In the genomic region with DNA sequence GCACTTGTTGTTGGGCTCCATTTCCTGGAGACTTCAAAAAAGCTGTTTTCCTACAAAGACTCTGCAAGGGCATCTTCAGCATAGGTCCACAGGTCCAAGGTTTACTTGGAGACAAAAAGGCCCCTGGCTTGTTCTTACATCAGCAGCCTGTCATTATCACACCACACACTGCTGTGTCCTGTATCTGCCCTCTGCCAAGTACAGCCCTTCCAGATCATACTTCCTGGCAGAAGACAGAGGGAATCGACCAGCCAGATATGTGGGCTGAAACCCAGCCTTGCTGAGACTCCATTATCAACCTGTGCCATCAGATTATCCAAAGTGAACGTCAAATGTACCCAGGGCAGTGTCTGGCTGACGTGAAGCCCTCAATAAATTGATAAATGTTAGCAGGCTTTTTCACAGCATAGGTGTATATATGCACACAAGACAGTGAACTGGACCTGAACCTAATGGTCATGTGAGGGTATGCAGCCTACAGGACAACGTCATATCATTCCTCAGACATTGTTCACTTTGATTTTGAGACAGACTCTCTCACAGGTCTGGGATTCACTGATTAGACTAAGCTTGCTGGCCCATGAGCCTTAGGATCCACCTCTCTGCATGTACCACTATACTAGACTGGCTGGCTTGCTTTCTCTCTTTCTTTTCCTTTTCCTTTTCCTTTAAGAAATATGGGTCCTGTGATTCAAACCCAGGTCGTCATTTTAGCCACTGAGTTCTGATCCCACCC, we compare ENCODE assay signal across 28 mouse cellular contexts. TPM values are rescaled to one million over a fixed set of nuclear protein-coding genes. Genes with fewer than 3 reads are reported as not detected.
DNase-seq lines count a peak whose midpoint lies in the region; ATAC-seq and TF ChIP-seq lines count a peak whose summit lies in the region.
"Had no signal": no experiment of that assay in that cellular context is flagged by ENCODE, and none has a peak within 500 bp of the region (broad histone marks: within the 10 kb centered on the region; RNA-seq: fewer than 3 reads in every experiment).

No protein-coding gene starts in this region.

- no peaks in the 10 kb centered on the region for H3K27me3 ChIP-seq in liver, embryonic 12.5 days (replicated peaks)
- H3K27me3 ChIP-seq in liver, postnatal 0 days (ENCODE audit: insufficient read depth, low read length): no peaks in the 10 kb centered on the region
- H3K27me3 ChIP-seq: embryonic facial prominence, embryonic 13.5 days; hindbrain, embryonic 12.5 days; intestine, embryonic 15.5 days; megakaryocyte, embryonic 14.5 days; midbrain, embryonic 13.5 days; neural tube, embryonic 13.5 days had no signal

- no peak overlapping the region for H3K4me3 ChIP-seq in liver, embryonic 12.5 days
- no peak overlapping the region for H3K4me3 ChIP-seq in liver, postnatal 0 days (ENCODE audit: low read depth, low read length)
- H3K4me3 ChIP-seq: embryonic facial prominence, embryonic 13.5 days; gastrocnemius, adult 2 months; heart, embryonic 10.5 days; hindbrain, embryonic 12.5 days; intestine, embryonic 15.5 days; layer of hippocampus, adult 2 months; megakaryocyte, embryonic 14.5 days; midbrain, embryonic 13.5 days; neural tube, embryonic 13.5 days had no signal

- H3K4me1 ChIP-seq in liver, embryonic 12.5 days: peaks cover 16% of the 10 kb centered on the region
- H3K4me1 ChIP-seq in liver, postnatal 0 days (ENCODE audit: insufficient read depth): no peaks in the 10 kb centered on the region
- H3K4me1 ChIP-seq: embryonic facial prominence, embryonic 13.5 days; hindbrain, embryonic 12.5 days; intestine, embryonic 15.5 days; midbrain, embryonic 13.5 days; neural tube, embryonic 13.5 days had no signal

- ATAC-seq in common myeloid progenitor, adult 5-6 weeks (replicated peaks; ENCODE audit: low read depth, poor library complexity, severe bottlenecking): peak; percentile 60; the same call in 1 of the 2 replicates
- peak; percentile 85 for ATAC-seq in liver, embryonic 12.5 days
- peak; percentile 72 for ATAC-seq in liver, postnatal 0 days
- no peak for ATAC-seq in granulocyte monocyte progenitor cell, adult 5-6 weeks (replicated peaks; ENCODE audit: poor library complexity, severe bottlenecking)
- ATAC-seq: activated CD4-positive, CD25-positive, alpha-beta regulatory T cell, adult 4 months; forebrain, embryonic 16.5 days; hindbrain, postnatal 0 days; intestine, embryonic 15.5 days; midbrain, embryonic 13.5 days had no signal

- no peak for TF ChIP-seq CTCF in liver, postnatal 0 days (IDR thresholded peaks at IDR 0.05; ENCODE audit: low read depth)

- DNase-seq in 416B (ENCODE audit: low read depth): peak; percentile 20
- no peak for DNase-seq in liver, postnatal 0 days
- DNase-seq in gastrocnemius, postnatal 4 days (ENCODE audit: low spot score in 2 of 2): no peak
- no peak for DNase-seq in cerebellum, postnatal 36 days
- DNase-seq: adrenal gland, adult 8-10 months; B cell, adult 2 months; cerebellum, adult 9-10 months; gastrocnemius, adult 2 months; heart, postnatal 36 days; kidney, adult 9 months; kidney, postnatal 25 days; left cerebral cortex, postnatal 4 days; lung, postnatal 36 days; right cerebral cortex, postnatal 4 days had no signal

- peak overlapping the region; percentile 39; the same call in 1 of the 2 replicates for H3K27ac ChIP-seq in liver, embryonic 12.5 days
- H3K27ac ChIP-seq in liver, postnatal 0 days (ENCODE audit: low read depth): no peak overlapping the region
- H3K27ac ChIP-seq: embryonic facial prominence, embryonic 13.5 days; gastrocnemius, adult 2 months; heart, embryonic 10.5 days; hindbrain, embryonic 12.5 days; hindbrain, postnatal 0 days; intestine, embryonic 15.5 days; layer of hippocampus, adult 2 months; midbrain, embryonic 13.5 days; neural tube, embryonic 13.5 days had no signal

- H3K9ac ChIP-seq in liver, embryonic 12.5 days: no peak overlapping the region
- H3K9ac ChIP-seq in liver, postnatal 0 days (replicated peaks): no peak overlapping the region
- H3K9ac ChIP-seq: embryonic facial prominence, embryonic 13.5 days; hindbrain, embryonic 12.5 days; intestine, embryonic 15.5 days; midbrain, embryonic 13.5 days; neural tube, embryonic 13.5 days had no signal

- WGBS in liver, embryonic 12.5 days (ENCODE audit: insufficient replicate concordance): 27% methylated on average over 5 of the region's 5 CpGs
- 47% methylated on average over 5 of the region's 5 CpGs for WGBS in liver, postnatal 0 days (ENCODE audit: insufficient replicate concordance)

- 0 out of 2 replicates have a peak overlapping the region, but pooled peaks have one; percentile 11 for H3K4me2 ChIP-seq in liver, embryonic 12.5 days
- no peak overlapping the region for H3K4me2 ChIP-seq in liver, postnatal 0 days (ENCODE audit: low read depth, low read length)
- H3K4me2 ChIP-seq: embryonic facial prominence, embryonic 13.5 days; hindbrain, embryonic 12.5 days; intestine, embryonic 15.5 days; midbrain, embryonic 13.5 days; neural tube, embryonic 13.5 days had no signal

- no peaks in the 10 kb centered on the region for H3K9me3 ChIP-seq in liver, embryonic 12.5 days (replicated peaks)
- no peaks in the 10 kb centered on the region for H3K9me3 ChIP-seq in liver, postnatal 0 days (ENCODE audit: low read length)
- H3K9me3 ChIP-seq: embryonic facial prominence, embryonic 13.5 days; heart, embryonic 10.5 days; hindbrain, embryonic 12.5 days; intestine, embryonic 15.5 days; megakaryocyte, embryonic 14.5 days; midbrain, embryonic 13.5 days; neural tube, embryonic 13.5 days had no signal

- H3K36me3 ChIP-seq in liver, embryonic 12.5 days: peaks cover 18% of the 10 kb centered on the region; the same call in 1 of the 2 replicates
- peaks cover 2% of the 10 kb centered on the region for H3K36me3 ChIP-seq in liver, postnatal 0 days (replicated peaks; ENCODE audit: insufficient read depth, low read length)

- no peak for TF ChIP-seq EP300 in liver, postnatal 0 days (IDR thresholded peaks at IDR 0.05; ENCODE audit: low read depth)

RNA-seq across cellular contexts. Expression of a gene that starts 20.6 kb away (rescaled TPM):
- total RNA-seq in common myeloid progenitor, adult 5-6 weeks (2017): 155 and 190 TPM in 2 replicates
- polyA plus RNA-seq in liver, embryonic 12.5 days (2016; fragmentation: Nextera tagmentation; extraction: Ambion mirVana): 38.3 and 39.0 TPM in 2 replicates
- 6.6 and 8.0 TPM in 2 replicates for polyA plus RNA-seq in liver, postnatal 0 days (2015; fragmentation: Nextera tagmentation; extraction: Ambion mirVana)
- 10 to 100 TPM; 51.6 to 66.3 TPM for total RNA-seq in gastrocnemius, postnatal 4 days (2021)
- 81.0 and 103 TPM in 2 replicates for total RNA-seq in granulocyte monocyte progenitor cell, adult 5-6 weeks (2014; fragmentation: Nextera tagmentation)
- total RNA-seq in granulocyte monocyte progenitor cell, adult 5-6 weeks (2017): 94.7 and 102 TPM in 2 replicates
